Mouse (Mus musculus) limb, embryonic 14.5 days (tissue): ENCODE measurements around the gene Farp2. TPM values are rescaled to one million over a fixed set of nuclear protein-coding genes. Genes with fewer than 3 reads are reported as not detected.

Experiments used
- ATAC-seq: fragments of 200-750 bp; cut with Nextera tagmentation; 2 replicates; pipeline ENCODE4 v1.8.0; 2017; ENCODE audit warnings: low read depth, moderate number of reproducible peaks, moderate TSS enrichment; ENCODE audit not compliant: low FRiP score
- DNase-seq: peaks from one replicate; pipeline ENCODE4 v3.0.0-alpha.2; 2015; ENCODE audit warnings: low spot score
- H3K27ac ChIP-seq: fragments of 300-500 bp; sonication (generic); replicated peaks from 2 replicates; pipeline ENCODE4 v1.5.1; 2014; ENCODE audit warnings: low read depth, mild to moderate bottlenecking, low read length, moderate library complexity, mixed read lengths
- H3K27me3 ChIP-seq: fragments of 300-500 bp; sonication (generic); 2 replicates; pipeline ENCODE4 v1.6.1; 2014; ENCODE audit warnings: low read length, mixed read lengths; ENCODE audit not compliant: control insufficient read depth, insufficient read depth
- H3K36me3 ChIP-seq: fragments of 300-500 bp; sonication (generic); 2 replicates; pipeline ENCODE4 v1.6.1; 2014; ENCODE audit warnings: mild to moderate bottlenecking, low read length, moderate library complexity, mixed read lengths; ENCODE audit not compliant: control insufficient read depth, insufficient read depth
- H3K4me1 ChIP-seq: fragments of 300-500 bp; sonication (generic); 2 replicates; pipeline ENCODE4 v1.6.1; 2014; ENCODE audit warnings: antibody characterized with exemption, low read length, mixed read lengths; ENCODE audit not compliant: control insufficient read depth, insufficient read depth
- H3K4me2 ChIP-seq: fragments of 300-500 bp; sonication (generic); replicated peaks from 2 replicates; pipeline ENCODE4 v1.6.1; 2014; ENCODE audit warnings: low read depth, mild to moderate bottlenecking, low read length, moderate library complexity; ENCODE audit not compliant: severe bottlenecking
- H3K4me3 ChIP-seq: fragments of 300-500 bp; sonication (generic); replicated peaks from 2 replicates; pipeline ENCODE4 v1.5.1; 2014; ENCODE audit warnings: low read length
- H3K9ac ChIP-seq: fragments of 300-500 bp; sonication (generic); 2 replicates; pipeline ENCODE4 v1.6.1; 2014; ENCODE audit warnings: mild to moderate bottlenecking, low read depth, low read length, moderate library complexity; ENCODE audit not compliant: severe bottlenecking
- H3K9me3 ChIP-seq: fragments of 300-500 bp; sonication (generic); 2 replicates; pipeline ENCODE4 v1.6.1; 2016; ENCODE audit warnings: low read length; ENCODE audit not compliant: control insufficient read depth
- POLR2A ChIP-seq: fragments of 200-500 bp; IDR thresholded peaks from 2 replicates; pipeline ENCODE4 v1.8.0; 2012; ENCODE audit warnings: inconsistent platforms, mild to moderate bottlenecking, moderate library complexity, borderline replicate concordance; ENCODE audit not compliant: insufficient read depth, insufficient read length; ENCODE audit errors: extremely low read depth
- WGBS: fragments of 180-500 bp; shearing (Covaris S2); extraction: QIAGEN DNeasy Blood & Tissue Kit; methylation state at CpG from one replicate; pipeline ENCODE4 v1.1.7; 2014; 5-methylcytosine and 5-hydroxymethylcytosine counted together
- polyA plus RNA-seq, 2 experiments: library from polyadenylated mRNA; depleted of rRNA in 1 of 2; stranded (reverse) in 1 of 2; unstranded in 1 of 2; fragments of >200 nt; fragmentation: Nextera tagmentation in 1 of 2; extraction: Ambion mirVana in 1 of 2; gene quantifications; 2 replicates each; pipeline versions ENCODE4 v1.2.1 to v1.2.3; 2012 to 2014

Gene Farp2
- polyA plus RNA-seq, 2 experiments, result 9.2 to 9.3 TPM

DNA sequence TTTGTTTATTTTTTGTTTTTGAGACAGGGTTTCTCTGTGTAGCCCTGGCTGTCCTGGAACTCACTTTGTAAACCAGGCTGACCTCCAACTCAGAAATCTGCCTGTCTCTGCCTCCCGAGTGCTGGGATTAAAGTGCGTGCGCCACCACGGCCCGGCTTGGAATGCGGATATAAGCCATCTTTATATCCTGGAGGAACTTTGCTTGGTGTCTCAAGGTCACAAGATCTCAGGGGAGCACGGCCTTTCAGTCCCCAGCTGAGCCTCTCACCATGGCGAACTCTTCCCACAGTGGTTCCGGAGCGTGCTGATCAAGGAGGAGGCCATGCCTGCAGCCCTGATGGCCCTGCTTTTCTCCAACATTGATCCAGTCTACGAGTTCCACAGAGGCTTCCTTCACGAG lies 92.0 kb downstream of the Farp2 start:
- no peaks in the 10 kb centered on the region for H3K9me3 ChIP-seq
- H3K4me2 ChIP-seq, result no peak overlapping the region
- ATAC-seq (no peak), DNase-seq (no peak)
- H3K36me3 ChIP-seq, result no peaks in the 10 kb centered on the region
- no peak overlapping the region for H3K27ac ChIP-seq
- no peak for TF ChIP-seq POLR2A
- no peaks in the 10 kb centered on the region for H3K4me1 ChIP-seq
- no peak overlapping the region for H3K4me3 ChIP-seq
- H3K27me3 ChIP-seq, result no peaks in the 10 kb centered on the region
- no peak overlapping the region for H3K9ac ChIP-seq
- whole genome bisulfite sequencing, result 94% methylated on average over 12 of the region's 12 CpGs

- Histone ChIP-seq H3K27me3 (no peaks in the 10 kb centered on the region), H3K4me3 (no peak overlapping the region), H3K9ac (no peak overlapping the region), H3K36me3 (no peaks in the 10 kb centered on the region), H3K27ac (no peak overlapping the region), H3K9me3 (no peaks in the 10 kb centered on the region), H3K4me1 (no peaks in the 10 kb centered on the region), H3K4me2 (no peak overlapping the region)
- ATAC-seq, result no peak
- DNase-seq, result no peak
- 73% methylated on average over 14 of the region's 14 CpGs for WGBS
- TF ChIP-seq POLR2A, result no peak
Measured at GRCm38 (mm10) chr1:93607090-93608083, 95.5 kb downstream of the Farp2 start.

DNA sequence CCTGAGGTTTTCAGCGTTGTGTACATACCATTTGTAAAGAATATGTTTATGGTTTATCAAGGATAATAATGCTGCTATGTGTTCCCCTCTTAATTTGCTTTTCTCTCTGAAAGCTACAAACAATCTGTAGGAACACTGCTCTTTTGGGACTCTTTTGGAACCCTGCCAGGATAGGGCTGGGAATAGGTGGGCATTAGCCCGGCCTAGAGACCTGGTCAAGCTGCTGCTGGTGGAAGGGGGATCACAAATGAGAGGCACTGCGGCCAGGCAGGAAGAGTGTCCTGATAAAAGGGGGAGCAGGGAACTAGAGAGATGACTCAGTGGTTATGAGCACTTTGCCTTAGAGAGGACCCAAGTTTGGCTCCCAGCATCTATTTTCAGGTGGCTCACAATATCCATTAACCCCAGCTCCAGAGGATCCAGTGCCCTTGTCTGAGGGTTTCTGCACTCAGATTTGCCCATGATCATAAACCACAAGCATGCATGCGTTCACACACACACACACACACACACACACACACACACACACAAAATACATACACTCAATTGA lies 96.9 kb downstream of the Farp2 start:
- 81% methylated on average over 4 of the region's 4 CpGs for WGBS
- Histone ChIP-seq H3K9ac (no peak overlapping the region), H3K4me1 (no peaks in the 10 kb centered on the region), H3K4me2 (no peak overlapping the region), H3K27ac (no peak overlapping the region), H3K36me3 (no peaks in the 10 kb centered on the region), H3K27me3 (no peaks in the 10 kb centered on the region), H3K9me3 (no peaks in the 10 kb centered on the region), H3K4me3 (no peak overlapping the region)
- TF ChIP-seq POLR2A, result no peak
- no peak for DNase-seq
- no peak for ATAC-seq

DNA sequence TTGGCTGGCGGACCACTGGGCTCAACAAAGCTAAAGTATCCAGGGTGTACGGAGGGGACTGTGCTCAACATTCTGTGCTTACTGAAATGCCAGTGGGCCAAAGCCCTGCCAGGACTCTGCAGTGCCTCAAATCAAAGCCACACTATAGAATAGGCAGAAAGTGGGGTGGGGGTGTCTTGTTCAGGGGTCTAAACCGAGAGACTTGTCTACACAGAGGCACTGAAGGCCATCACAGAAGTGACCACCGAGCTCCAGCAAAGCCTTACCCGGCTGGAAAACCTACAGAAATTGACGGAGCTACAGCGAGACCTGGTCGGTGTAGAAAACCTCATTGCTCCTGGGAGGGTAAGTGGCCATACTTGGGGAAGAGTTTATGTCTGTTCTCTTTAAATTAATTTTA lies 97.9 kb downstream of the Farp2 start:
- no peak for TF ChIP-seq POLR2A
- no peaks in the 10 kb centered on the region for H3K36me3 ChIP-seq
- no peak for DNase-seq
- no peaks in the 10 kb centered on the region for H3K9me3 ChIP-seq
- no peak overlapping the region for H3K27ac ChIP-seq
- 87% methylated on average over 8 of the region's 8 CpGs for WGBS
- no peak for ATAC-seq
- no peaks in the 10 kb centered on the region for H3K4me1 ChIP-seq
- no peaks in the 10 kb centered on the region for H3K27me3 ChIP-seq
- H3K9ac ChIP-seq, result no peak overlapping the region
- H3K4me2 ChIP-seq, result no peak overlapping the region
- H3K4me3 ChIP-seq, result no peak overlapping the region

GRCm38 (mm10) chr1:93618059-93618748 lies 106.3 kb downstream of the Farp2 start:
- peaks cover 32% of the 10 kb centered on the region for H3K36me3 ChIP-seq
- no peak for DNase-seq
- no peak for TF ChIP-seq POLR2A
- 52% methylated on average over 4 of the region's 4 CpGs for WGBS
- H3K27ac ChIP-seq, result no peak overlapping the region; the same call in 1 of the 2 replicates
- H3K9me3 ChIP-seq, result no peaks in the 10 kb centered on the region
- H3K27me3 ChIP-seq, result no peaks in the 10 kb centered on the region
- no peak overlapping the region for H3K9ac ChIP-seq
- peak; percentile 44; the same call in 1 of the 2 replicates for ATAC-seq
- H3K4me2 ChIP-seq, result no peak overlapping the region
- H3K4me1 ChIP-seq, result peaks cover 11% of the 10 kb centered on the region; the same call in 1 of the 2 replicates
- H3K4me3 ChIP-seq, result no peak overlapping the region
